Mouse (Mus musculus): ENCODE measurements around the gene Ift88.

Ift88 gene

GRCm38 (mm10) chr14:57529786-57530515 is 106.1 kb downstream of the Ift88 start:
- no peak for DNase-seq (ENCODE audit: extremely low read depth, insufficient read length, low spot score)

- DNase-seq (ENCODE audit: extremely low read depth, insufficient read length, low spot score) = no peak
Measured at GRCm38 (mm10) chr14:57532577-57532976, 108.7 kb downstream of the Ift88 start.

- DNase-seq (ENCODE audit: extremely low read depth, insufficient read length, low spot score) = no peak
Measured at GRCm38 (mm10) chr14:57533214-57533613, 109.4 kb downstream of the Ift88 start.

GRCm38 (mm10) chr14:57533841-57534240 is 110.0 kb downstream of the Ift88 start:
- no peak for DNase-seq (ENCODE audit: extremely low read depth, insufficient read length, low spot score)

DNA sequence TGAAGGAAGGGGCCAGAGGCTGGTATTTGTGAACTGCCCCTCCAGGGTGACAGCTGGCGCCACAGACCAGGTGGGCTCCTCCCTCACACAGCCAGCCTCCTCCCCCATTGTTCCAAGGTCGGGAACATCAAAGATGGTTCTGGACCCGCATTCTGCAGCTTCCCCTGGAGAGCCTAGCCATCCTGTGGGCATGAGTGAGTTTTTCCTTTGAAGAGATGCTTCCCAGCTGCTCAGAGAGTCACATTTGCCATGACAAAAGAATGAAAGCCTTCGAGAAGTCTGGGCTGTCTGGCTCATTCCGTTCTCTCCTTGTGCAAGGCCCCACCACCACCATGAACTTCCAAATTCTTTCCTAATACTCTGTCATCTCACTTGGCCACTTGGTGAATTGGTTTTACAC is 110.5 kb downstream of the Ift88 start:
- DNase-seq (ENCODE audit: extremely low read depth, insufficient read length, low spot score) = no peak

DNA sequence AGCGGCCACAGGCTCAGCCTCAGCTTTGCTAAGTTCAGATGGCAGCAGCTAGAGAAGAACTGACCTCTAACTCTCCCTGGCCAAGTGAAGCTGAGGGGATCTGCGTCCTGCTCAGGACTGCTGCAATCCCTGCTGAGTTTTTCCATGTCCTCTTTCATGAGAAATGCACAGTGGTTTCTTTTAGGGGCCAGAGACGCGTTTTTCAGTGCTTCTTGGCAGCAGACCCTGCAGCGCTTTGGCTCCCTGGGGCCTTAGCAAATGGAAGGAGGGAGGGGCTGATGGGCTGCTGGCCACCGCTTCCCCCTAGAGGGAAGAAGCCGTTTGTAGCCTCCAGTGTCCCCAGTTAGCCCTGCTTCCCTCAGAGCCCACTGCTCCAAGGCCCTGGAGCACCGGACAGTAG is 111.1 kb downstream of the Ift88 start:
- DNase-seq (ENCODE audit: extremely low read depth, insufficient read length, low spot score) = no peak

- DNase-seq (ENCODE audit: extremely low read depth, insufficient read length, low spot score) = no peak
Measured at GRCm38 (mm10) chr14:57535646-57536045, 111.8 kb downstream of the Ift88 start.

GRCm38 (mm10) chr14:57536820-57537219 is 113.0 kb downstream of the Ift88 start:
- no peak for DNase-seq (ENCODE audit: extremely low read depth, insufficient read length, low spot score)

- no peak for DNase-seq (ENCODE audit: extremely low read depth, insufficient read length, low spot score)
Measured at GRCm38 (mm10) chr14:57537261-57538015, 113.6 kb downstream of the Ift88 start.

DNA sequence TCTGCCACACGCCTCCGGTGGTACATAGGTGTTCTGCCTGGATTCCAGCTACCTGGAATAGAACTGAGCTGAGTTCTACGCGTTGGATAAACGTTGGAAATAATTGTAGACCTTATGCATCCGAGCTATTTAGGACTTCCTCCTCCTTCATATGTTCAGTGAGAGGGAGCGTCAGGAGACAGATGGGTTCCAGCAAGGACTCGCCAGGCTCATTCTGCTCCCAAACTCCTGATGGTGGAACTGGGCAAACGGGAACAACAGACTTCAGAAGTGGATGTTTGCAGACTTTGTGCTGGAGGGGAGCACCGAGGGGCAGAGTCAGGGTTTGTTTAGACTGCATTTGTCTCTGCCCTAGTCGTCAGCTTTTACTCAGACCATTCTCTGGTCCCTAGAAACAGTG is 116.8 kb downstream of the Ift88 start:
- no peak for DNase-seq (ENCODE audit: extremely low read depth, insufficient read length, low spot score)

- DNase-seq (ENCODE audit: extremely low read depth, insufficient read length, low spot score) = no peak
Measured at GRCm38 (mm10) chr14:57542231-57542630, 118.4 kb downstream of the Ift88 start.

DNA sequence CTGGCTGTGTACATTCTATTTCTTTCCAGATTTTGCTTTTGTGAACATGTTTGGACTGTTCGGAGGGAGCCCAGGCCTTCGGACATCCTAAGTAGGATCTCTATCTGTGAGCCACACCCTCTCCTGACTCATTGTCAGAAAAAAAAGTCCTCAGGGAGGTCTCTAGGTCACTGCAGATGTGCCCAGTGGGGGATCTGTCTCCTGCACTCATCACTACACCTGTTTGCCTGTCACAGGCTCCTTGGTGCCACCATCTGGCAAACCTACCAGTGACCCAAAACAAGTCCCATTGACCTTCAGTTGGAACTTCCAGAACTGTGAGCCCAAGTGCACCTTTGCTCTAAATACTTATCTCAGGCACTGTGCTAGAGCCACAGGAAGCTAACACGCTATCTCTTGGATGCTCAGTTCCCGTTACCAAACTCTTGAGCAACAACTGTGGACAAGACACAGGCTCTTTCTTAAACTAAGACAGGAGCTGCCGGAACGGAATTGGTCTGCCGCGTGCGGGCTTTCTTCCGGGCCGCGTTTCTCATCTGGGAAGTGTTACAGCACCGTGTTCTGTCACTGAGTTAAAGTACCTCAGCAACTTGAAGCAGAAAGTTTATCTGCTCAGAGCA is 119.7 kb downstream of the Ift88 start:
- no peak for DNase-seq (ENCODE audit: extremely low read depth, insufficient read length, low spot score)

DNA sequence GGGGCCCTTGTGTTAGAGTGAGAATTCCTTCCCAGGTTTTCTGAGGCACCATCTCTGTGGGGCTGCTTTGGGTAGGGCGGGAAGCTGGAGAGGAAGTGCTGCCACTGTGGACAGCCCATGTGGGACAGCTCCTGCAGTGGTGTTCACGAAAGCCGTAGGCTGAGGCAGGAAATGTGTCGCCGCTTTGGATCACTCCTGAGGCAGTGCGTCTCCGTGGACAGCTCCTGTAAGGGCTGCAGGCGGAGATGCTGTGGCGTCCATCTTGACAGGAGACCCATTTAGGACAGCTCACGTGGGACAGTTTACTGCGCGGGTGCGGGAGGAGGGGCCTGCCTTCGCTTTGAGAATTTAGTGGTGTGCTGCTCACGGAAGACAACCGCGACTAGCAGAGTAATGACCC is 121.7 kb downstream of the Ift88 start:
- DNase-seq (ENCODE audit: extremely low read depth, insufficient read length, low spot score) = no peak

GRCm38 (mm10) chr14:57546131-57546530 is 122.3 kb downstream of the Ift88 start:
- DNase-seq (ENCODE audit: extremely low read depth, insufficient read length, low spot score) = no peak

DNA sequence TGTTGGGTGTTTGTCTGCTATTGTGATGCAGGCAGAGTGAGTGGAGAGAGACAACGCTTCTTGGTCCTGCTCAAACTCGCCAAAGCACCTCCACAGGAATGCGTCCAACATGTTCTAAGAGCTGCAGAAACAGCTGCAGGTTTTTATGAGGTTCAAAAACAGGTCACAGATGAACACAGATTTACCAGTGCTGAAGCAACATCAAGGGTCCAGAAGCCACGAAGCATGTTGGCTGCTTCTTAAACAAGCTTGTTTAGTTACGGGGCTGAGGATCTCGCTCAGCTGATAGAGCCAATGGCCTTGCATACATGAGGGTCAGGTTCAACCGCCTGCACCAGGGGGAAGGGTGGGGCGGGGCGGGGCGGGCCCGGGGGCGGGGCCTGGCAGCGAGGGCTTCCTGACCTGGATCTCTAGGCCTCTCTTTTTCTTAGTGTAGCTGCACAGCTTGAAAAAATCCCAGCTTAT is 122.7 kb downstream of the Ift88 start:
- DNase-seq (ENCODE audit: extremely low read depth, insufficient read length, low spot score) = no peak

DNA sequence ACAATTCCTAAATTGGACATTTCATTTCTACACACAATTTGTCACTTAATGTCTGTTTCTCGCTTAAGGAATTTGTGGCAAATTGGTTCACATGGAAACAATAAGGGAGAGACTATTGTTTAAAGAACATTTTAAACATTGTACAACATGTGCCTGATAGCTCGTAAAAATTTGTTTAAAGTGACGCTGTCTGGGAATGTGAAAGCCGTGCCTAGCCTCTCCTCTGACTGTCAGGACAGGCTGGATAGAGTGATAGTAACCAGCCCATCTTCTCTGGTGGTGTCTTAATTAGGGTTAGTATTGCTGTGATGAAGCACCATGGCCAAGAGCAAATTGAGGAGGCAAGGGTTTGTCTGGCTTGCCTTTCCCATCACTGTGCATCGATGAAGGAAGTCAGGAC is 123.2 kb downstream of the Ift88 start:
- DNase-seq (ENCODE audit: extremely low read depth, insufficient read length, low spot score) = no peak

DNA sequence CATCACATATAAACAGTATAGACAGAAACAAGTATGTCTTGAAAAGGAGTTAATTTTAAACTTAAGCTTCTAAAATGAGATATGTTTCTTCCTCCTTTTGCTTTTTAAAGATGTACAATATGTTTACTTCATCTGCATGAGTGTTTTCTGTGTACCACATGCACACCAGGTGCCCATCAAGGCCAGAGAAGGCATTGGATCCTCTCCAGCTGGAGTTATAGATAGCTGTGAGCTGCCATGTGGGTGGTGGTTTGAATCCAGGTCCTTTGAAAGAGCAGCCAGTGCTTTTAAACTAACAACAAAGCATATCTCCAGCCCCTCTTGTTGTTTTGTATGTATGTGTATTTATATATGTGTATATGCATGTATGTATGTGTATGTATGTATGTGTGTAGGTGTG is 129.1 kb downstream of the Ift88 start:
- DNase-seq (ENCODE audit: extremely low read depth, insufficient read length, low spot score) = no peak

DNA sequence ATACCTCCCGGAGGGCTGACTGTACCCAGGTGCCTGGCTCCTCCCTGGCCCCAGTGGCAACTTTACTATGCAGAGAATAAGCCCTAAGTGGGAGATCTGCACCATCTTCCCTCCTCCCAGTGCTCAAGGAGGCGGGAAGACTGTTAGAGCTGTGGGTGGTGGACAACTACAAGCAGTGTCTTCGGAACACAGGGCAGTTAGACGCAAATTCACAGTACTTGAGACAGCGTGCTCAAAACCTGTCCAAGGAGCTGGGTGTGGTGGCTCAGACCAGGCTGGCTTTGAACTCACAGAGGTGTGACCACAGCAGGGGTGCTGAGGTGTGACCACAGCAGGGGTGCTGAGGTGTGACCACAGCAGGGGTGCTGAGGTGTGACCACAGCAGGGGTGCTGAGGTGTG is 130.6 kb downstream of the Ift88 start:
- DNase-seq (ENCODE audit: extremely low read depth, insufficient read length, low spot score) = no peak

- DNase-seq (ENCODE audit: extremely low read depth, insufficient read length, low spot score) = no peak
Measured at GRCm38 (mm10) chr14:57555471-57556070, 131.7 kb downstream of the Ift88 start.

- no peak for DNase-seq (ENCODE audit: extremely low read depth, insufficient read length, low spot score)
Measured at GRCm38 (mm10) chr14:57556922-57557321, 133.1 kb downstream of the Ift88 start.

DNA sequence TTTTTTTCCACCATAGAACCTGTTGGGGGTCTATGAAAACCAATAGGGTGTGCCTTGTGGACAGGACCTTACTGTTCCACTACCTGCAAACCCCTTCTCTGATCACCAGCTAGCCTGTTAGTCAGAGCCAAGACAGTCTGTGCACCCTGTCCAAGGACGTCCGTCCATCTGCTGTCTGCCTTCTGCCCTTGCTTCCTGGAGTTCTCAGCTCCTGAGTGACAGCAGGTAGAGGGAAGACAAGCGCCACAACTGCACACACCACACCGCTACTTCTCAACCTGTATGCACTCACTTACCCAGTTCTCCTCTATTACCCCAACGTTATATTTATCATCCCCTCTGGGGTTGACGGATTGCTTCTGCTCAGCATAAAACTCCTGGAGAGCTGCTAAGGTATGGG is 141.8 kb downstream of the Ift88 start:
- no peak for DNase-seq (ENCODE audit: extremely low read depth, insufficient read length, low spot score)
